Mouse (Mus musculus) right cerebral cortex, postnatal 36 days (tissue): Measurements from ENCODE around the gene B4gat1.

ENCODE experiments used
- DNase-seq, 2 experiments: peaks; one replicate each; pipeline ENCODE4 v3.0.0; 2022; ENCODE audit warnings: low spot score in 2 of 2, mixed read lengths in 1 of 2

The B4gat1 gene

DNA sequence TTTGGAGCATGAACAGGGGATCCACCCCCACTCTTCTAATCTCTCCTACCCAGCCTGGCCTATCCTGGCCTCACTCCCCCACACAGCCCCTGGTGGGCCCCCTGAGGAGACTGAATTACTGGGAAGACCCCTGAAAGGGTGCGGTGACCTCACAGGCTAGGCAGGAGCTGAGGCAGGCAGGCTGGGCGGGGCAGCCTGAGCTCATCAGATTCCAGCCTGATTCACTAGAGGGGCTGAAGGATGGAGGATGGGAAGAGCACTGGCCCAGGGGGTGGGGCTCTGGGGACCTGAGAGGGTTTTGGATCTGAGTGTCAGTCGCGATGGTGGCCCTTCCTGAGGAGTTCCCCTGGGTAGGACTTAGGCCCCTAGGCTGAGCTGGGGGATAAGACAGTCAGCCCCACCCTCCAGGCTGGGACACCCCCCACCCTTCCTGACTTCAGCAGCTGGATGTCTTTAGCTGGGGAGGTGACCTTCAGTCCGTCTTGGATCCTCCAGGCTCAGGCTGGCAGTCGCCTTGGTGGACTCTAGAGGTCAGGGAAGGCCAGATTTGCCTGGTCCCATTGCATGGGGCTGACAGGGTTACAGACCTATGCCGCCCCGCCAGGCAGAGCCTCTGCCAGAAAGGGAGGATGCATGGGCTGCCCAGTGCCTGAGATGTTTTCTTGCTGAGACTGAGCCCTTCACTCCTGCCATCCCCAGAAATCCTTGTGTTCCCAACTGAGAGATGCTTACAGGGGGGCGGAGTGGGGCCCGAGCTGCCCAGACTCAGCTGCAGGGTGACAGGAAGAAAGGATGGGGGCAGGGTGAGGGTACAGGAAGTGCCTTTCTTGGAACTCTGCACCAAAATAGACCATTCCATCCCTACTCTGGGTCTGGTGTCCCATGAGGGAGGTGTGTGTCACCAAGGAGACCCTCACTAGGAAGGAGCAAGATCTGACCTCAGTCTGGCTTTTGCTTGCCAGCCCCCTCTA lies 20.5 kb downstream of the B4gat1 start:
- no peak for DNase-seq

DNA sequence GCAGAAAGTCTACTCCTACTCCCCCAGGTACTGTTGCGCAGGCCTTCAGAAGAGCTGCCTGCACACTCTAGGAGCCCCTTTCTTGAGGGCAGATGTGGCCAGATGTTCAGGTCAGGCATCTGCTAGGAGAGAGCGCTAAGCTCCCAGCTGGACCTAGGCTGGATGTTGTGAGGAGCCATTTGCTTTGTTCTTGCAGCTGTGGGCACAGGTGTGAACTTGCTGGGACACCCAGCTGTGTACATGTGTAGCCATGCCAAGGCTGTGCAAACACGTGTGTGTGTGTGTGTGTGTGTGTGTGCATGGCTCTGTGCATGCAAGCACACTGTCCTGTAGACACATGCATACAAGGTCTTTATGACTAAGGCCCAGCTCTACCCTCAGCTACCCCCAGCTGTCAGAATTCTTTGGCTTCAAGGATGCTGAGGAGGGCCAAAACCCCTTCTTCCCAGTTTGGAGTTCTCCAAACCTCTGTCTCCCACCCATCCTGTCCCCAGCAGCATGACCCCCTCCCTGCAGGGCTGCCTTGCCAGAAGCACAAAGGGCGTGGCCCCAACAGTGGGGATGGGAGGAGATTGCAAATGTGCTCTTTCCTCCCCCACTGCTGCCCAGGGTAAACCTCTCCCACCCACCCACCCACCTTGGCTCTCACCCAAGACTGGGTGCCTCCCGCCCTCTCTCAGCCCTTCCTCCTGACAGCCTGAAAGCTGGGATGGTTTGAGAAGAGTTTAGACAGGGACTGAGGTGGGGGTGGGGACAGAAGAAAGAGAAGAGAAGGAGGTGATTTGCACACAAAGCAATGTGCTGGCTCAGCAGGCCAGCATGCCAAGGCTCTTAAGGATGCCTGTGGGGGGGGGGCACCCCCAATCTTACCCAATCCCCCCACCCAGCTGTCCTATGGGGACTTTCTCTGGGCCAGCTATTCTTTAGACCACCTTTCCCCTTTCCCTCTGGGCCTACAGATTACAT lies 22.0 kb downstream of the B4gat1 start:
- DNase-seq = no peak

DNA sequence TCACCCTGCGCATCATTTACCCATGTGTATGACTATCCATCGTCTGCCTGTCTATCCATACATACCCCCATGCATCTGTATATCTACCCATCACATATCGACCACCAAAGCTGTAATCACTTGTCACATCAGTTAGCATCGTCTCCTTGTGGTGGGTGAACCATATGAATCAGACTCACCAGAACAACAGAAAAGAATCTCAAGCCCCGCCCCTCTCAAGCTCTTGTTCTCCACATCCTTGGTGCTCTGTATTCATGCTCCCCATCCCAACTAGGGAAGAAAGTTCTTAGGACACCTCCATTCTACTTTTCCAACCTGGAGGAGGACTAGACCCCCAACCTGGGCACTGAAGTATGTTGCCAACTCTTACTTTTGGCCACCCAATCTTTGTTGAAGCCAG lies 23.4 kb downstream of the B4gat1 start:
- no peak for DNase-seq

DNA sequence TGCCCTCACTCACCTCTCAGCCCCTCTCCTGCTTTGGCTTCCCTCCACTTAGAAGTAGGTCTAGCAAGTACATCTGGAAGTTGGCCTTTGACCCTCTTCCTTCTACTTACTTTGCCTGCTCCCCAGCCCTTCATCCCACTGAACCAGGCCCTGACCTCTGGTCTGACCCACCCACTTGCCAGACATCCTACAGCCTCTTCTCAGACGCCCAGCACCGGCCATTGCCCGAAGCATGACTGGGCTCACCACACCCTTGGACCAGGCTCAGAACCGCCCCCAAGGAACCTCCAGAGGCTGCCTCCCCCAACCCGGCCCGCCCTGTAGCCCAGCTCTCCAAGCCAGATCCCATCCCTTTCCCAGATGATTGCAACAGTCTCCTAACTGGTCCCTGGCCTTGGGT lies 23.8 kb downstream of the B4gat1 start:
- DNase-seq = no peak

DNA sequence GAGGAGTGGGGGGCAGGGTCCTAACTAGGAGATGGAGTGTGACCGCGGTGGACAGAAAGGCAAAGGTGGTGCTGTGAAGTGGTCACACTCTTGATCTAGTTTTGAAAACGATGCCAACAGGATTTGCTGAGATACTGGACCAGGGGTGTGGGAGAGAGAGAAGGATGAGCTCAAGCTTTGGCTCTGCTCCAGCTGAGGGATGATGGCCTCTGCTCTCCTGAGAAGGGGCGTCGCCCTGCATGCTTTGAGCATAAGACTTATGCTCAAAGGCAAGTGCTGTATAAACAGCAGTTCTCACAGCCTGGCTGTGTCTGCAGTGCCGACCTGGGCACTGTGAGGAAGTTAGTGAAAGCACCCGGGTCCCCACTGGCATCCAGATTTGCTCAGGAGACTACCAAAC lies 26.5 kb downstream of the B4gat1 start:
- DNase-seq = no peak

DNA sequence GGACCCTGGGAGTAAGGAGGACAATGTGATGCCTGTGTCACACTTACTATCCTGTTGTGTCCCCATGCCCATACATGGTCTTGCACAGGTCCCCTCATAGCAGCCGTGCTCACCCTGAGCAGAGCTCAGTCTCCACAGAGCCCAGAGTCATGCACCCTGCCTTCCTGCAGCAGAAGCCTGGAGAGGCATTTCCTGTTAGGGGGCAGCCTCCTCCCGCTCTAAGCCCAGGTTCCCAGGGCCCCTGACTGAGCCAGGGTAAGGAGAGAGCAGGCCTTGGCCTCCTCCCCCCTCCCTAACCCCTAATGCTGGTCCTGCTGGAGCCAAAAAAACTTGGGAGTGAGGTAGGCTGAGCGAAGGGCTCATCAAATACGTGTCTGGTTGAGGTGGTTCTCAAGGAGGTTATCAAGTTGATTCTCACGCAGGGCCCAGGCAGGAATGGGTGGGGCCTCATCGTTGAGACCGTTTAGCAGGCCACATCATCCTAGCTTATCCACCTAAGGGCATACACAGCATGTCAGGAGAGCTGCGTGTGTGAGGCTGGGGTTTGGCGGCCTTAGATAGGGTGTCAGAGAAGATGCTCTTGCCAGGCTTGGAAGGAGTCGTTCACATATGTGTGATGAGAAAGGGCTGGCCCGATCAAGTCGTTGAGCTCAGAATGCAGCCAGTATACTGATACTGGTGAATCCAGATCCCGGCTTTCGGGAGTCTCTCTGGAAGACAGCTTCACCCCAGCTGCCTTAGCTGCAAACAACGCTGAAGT lies 28.6 kb downstream of the B4gat1 start:
- DNase-seq = no peak

DNA sequence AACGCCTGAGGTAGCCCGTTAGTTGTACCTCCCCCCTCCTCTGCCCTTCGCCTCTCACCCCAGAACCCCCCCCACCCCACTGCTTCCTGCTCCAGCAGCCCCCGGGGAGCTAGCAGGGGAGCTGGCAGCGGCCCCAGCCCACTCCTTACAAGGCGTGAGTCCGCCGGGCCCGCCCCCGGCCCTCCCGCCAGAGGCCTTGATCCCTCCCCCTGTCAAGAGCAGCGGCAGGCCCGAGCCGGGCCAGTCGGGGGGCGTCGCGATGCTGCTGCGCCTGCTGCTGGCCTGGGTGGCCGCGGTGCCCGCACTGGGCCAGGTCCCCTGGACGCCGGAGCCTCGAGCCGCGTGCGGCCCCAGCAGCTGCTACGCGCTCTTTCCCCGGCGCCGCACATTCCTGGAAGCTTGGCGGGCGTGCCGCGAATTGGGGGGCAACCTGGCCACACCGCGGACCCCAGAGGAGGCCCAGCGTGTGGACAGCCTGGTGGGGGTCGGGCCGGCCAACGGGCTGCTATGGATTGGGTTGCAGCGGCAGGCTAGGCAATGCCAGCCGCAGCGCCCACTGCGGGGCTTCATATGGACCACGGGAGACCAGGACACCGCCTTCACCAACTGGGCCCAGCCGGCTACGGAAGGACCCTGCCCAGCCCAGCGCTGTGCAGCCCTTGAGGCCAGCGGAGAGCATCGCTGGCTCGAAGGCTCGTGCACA lies 29.4 kb downstream of the B4gat1 start, which contains the start of gene Cd248:
Gene Cd248 (plus strand): TSS at position 212 of the 703 bp plus-strand sequence.
- no peak for DNase-seq

DNA sequence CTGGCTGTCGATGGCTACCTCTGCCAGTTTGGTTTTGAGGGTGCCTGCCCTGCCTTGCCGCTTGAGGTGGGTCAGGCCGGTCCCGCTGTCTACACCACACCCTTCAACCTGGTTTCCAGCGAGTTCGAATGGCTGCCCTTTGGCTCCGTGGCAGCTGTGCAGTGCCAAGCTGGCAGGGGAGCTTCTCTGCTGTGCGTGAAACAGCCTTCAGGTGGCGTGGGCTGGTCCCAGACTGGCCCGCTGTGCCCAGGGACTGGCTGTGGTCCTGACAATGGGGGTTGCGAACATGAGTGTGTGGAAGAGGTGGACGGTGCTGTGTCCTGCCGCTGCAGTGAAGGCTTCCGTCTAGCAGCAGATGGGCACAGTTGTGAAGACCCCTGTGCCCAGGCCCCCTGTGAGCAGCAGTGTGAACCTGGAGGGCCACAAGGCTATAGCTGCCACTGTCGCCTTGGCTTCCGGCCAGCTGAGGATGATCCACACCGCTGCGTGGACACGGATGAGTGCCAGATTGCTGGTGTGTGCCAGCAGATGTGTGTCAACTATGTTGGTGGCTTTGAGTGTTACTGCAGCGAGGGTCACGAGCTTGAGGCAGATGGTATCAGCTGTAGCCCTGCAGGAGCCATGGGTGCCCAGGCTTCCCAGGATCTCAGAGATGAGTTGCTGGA lies 30.1 kb downstream of the B4gat1 start:
- DNase-seq = no peak

DNA sequence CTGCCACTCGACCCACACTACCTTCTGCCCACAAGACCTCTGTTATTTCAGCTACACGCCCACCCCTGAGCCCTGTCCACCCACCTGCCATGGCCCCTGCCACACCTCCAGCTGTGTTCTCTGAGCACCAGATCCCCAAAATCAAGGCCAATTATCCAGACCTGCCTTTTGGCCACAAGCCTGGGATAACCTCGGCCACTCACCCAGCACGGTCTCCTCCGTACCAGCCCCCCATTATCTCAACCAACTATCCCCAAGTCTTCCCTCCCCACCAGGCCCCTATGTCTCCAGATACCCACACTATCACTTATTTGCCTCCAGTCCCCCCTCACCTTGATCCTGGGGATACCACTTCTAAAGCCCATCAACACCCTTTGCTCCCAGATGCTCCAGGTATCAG lies 30.9 kb downstream of the B4gat1 start:
- no peak for DNase-seq

DNA sequence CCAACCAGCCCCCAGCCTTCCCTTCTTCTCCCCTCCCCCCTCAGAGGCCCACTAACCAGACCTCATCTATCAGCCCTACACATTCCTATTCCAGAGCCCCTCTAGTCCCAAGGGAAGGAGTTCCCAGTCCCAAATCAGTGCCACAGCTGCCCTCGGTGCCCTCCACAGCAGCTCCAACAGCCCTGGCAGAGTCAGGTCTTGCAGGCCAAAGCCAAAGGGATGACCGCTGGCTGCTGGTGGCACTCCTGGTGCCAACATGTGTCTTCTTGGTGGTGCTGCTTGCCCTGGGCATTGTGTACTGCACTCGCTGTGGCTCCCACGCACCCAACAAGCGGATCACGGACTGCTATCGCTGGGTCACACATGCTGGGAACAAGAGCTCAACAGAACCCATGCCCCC lies 31.4 kb downstream of the B4gat1 start:
- no peak for DNase-seq

DNA sequence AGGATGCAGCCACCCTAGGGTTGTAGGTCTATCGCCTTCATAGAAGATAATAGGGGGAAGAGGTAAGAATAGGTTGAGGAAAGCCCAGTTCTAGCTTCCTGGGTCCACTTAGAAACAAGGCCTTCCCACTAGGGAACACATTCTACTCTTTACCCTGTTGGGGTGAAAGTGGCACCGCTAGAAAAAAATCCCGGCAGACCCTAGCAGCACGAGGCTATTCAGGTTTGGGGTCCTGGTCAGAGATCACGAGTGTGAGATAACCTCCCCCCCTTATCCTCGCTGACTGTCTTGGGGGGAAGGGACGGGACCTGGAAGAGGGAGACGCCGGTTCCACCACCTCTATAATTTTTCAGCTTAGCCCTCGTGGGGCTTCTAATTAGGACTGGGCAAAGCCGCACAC lies 32.5 kb downstream of the B4gat1 start:
- DNase-seq = no peak

DNA sequence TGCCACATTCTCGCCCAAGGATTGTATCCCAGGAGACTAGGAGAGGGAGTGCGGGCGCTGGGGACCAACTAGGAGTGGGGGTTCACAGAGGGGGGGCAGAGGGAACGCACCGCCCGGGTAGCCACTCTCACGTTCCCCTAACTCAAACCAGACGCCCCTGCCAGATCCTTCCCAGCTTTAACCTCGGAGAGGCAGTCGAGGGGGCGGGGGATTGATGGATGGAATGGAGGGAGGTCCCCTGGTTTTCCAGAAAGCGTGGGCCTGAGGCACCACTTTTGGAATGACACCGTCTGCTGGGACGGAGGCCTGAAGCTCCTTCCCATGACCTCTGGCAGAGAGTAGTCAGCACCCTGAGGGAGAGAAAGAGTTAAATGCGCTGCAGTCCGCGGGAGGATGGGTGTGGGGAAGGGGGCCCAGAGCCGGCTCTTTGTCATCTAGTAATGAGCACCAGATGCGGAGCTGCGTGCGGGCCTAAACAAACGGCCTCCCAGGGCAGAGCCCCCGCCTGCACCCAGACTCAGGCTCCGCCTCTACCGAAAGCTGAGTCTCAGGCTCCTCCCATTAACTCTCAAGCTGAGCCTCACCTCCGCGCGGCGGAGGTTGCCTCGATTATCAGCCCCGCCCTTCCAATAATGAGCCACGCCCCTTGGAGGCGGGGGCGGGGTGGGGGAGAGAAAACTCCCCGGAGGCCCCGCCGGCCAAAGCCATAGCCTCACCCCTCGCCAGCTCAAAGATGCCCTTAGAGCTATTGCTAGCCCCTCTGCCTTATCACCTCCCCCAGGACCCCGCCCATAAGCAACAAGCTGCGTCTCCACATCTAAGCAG lies 33.1 kb downstream of the B4gat1 start:
- no peak for DNase-seq

DNA sequence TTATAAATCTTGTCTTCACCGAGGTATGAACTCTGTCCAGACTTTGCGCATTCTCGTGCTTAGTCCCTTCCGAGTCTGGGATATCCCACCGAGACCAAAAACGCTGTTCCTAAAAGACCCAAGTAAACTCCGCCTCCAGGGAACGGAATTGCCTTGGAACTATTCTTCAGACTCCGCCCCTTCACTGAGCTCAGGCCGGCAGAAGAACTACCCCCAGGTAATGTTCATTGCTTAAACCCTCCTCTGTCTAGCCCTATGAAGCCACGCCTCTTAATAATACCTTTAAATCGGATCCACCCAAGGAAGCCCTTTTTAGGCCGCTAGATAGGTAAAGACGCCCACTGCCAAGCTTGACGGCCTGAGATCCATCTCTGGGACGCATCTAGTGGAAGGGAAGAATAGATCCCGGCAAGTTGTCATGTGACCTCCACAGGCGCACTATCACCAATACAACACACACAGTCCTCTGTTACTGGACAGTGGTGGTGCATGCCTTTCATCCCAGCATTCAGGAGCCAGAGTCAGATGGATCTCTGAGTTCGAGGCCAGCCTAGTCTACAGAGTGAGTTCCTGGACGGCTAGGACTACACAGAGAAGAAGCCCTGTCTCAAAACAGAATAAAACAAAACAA lies 33.9 kb downstream of the B4gat1 start:
- DNase-seq = no peak

DNA sequence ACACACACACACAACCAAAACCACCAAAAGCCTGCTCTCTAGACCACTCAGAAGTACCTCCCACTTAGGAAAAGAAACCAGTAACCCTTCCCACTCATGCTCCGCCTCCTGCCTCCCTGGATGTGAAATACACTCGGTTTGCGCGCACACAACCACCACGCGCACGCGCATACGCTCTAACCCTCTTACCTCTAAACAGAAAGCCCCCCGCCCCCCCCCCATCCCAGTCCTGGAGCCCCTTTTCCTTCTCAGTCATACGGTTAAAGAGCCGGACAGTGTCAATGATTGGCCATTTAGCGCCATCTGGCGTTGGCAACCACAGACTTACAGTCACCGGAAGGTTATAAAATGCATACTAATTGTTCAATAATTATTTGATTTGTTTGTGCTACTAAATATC lies 34.4 kb downstream of the B4gat1 start:
- DNase-seq = no peak

DNA sequence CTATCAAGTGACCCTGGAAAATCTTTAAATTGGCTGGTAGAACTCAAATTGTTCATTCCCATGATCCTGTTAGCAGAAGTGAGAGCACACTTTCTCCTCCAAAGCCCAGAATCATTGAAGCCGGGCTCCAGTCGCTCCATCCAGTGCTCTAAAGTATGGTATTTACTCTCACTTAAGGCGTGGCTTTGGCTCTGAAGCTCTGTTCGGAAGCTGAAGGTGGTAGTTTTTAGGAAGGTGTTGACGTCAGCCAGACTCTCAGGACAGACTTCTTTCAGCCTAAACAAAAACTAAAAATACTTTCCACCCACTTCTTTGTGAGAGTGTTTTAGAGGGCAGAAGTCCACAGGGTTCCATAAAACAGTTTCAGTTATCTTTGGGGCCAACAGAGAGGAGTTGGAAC lies 34.9 kb downstream of the B4gat1 start:
- DNase-seq = no peak

DNA sequence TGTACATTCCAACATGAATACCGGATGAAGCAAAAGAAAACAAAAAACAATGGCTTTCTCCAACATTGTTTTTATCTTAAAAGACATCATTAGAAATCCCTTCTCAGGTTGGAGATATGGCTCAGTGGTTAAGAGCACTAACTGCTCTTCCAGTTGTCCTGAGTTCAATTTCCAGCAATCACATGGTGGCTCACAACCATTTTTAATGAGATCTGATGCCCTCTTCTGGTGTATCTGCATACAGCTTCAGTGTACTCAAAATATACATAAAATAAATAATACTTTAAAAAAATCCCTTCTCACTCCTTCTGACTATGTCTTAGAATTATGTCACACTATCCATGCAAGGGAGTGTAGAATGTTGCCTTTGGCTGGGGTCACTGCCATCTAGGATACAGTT lies 40.7 kb downstream of the B4gat1 start:
- no peak for DNase-seq

DNA sequence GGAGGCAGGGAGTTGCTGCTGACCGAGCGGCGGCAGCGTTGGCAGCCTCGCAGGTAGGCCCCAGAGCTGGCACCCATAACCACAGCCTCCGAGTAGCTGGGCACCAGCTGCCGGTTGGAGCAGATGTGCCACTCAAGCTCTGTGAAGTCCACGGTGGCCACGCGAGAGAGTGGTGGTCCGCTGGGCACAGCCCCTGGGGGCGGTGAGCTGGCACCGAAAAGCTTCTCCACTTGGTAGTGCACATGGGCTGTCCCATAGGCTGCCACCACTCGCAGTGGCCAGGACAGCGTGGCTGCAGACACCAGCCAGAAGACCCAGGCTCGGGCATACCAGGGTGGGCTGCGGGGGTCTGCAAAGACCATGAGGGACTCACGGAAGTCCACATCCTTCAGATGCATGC lies 43.4 kb downstream of the B4gat1 start:
- no peak for DNase-seq

DNA sequence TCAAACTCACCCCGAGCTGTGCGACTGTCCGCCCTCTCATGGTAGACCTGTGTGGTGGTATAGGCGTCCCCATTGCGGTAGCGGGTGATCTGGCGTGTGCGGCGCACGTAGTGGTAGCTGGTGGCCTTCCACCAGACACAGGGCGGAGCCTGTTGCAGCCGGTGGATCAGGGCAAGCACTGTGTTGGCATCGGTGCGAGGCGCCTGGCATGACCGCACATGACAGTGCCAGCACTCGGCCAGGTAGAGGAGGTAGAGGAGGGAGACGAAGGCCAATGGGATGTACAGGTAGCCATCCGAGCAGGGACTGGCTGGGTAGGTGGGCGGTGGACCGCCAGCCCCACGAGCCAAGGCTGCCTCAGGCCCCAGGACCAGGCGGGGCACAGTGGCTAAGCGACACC lies 44.0 kb downstream of the B4gat1 start:
- DNase-seq = peak in 1 of 2 experiments; percentile 28
